Mouse (Mus musculus) 3T3-L1 (cell line): Measurements from ENCODE around the gene Zfp938.
A peak's percentile ranks its signal among the peaks of the same experiment; 100 is the strongest.

Experiments
- DNase-seq: peaks from one replicate; pipeline ENCODE4 v3.0.0-alpha.2; 2015; ENCODE audit warnings: low read depth, low spot score

The Zfp938 gene

GRCm38 (mm10) chr10:82240742-82241400 lies at the start of gene Zfp938:
Gene Zfp938, minus strand, starts transcription at chr10:82241280.
- peak; percentile 97 for DNase-seq

- DNase-seq = no peak
Observed at GRCm38 (mm10) chr10:82257331-82257730, 16.3 kb upstream of the Zfp938 start.

- DNase-seq = no peak
Observed at GRCm38 (mm10) chr10:82245021-82245420, 3.9 kb upstream of the Zfp938 start.

- DNase-seq = no peak
Observed at GRCm38 (mm10) chr10:82241401-82241788, 315 bp upstream of the Zfp938 start.

- peak; percentile 97 for DNase-seq
Observed at GRCm38 (mm10) chr10:82178257-82179064, 62.6 kb downstream of the Zfp938 start.
